Mouse (Mus musculus) liver, embryonic 14.5 days (tissue): ENCODE data around the gene Slc26a8. TPM values are rescaled to one million over a fixed set of nuclear protein-coding genes. Genes with fewer than 3 reads are reported as not detected.

Experiments used
- ATAC-seq: fragments of 200-750 bp; cut with Nextera tagmentation; 2 replicates; pipeline ENCODE4 v1.8.0; 2017; ENCODE audit warnings: moderate number of reproducible peaks, mild to moderate bottlenecking, moderate library complexity; ENCODE audit not compliant: insufficient read depth
- DNase-seq, 3 experiments: peaks; one replicate each; pipeline ENCODE4 v3.0.0-alpha.2; 2012 to 2013; ENCODE audit warnings: low read depth in 3 of 3, low spot score in 3 of 3
- H3K27ac ChIP-seq: fragments of 300-500 bp; sonication (generic); 2 replicates; pipeline ENCODE4 v1.5.1; 2014; ENCODE audit warnings: moderate library complexity, mild to moderate bottlenecking, control low read depth, inconsistent platforms
- H3K27me3 ChIP-seq: fragments of 300-500 bp; sonication (generic); 2 replicates; pipeline ENCODE4 v1.6.1; 2014; ENCODE audit warnings: mild to moderate bottlenecking, low read length, moderate library complexity; ENCODE audit not compliant: control insufficient read depth, insufficient read depth
- H3K36me3 ChIP-seq: fragments of 300-500 bp; sonication (generic); replicated peaks from 2 replicates; pipeline ENCODE4 v1.6.1; 2014; ENCODE audit warnings: low read depth; ENCODE audit not compliant: control insufficient read depth, insufficient read depth
- H3K4me1 ChIP-seq, 2 experiments: fragments of 200-500 bp in 1 of 2; fragments of 300-500 bp in 1 of 2; sonication (generic) in 1 of 2; replicated peaks; 2 replicates each; pipeline ENCODE4 v1.6.1; 2012 to 2014; ENCODE audit warnings: antibody characterized with exemption in 1 of 2, inconsistent platforms in 1 of 2, low read length in 1 of 2; ENCODE audit not compliant: control insufficient read depth in 2 of 2, insufficient read depth in 2 of 2
- H3K4me2 ChIP-seq: fragments of 300-500 bp; sonication (generic); 2 replicates; pipeline ENCODE4 v1.6.1; 2014; ENCODE audit warnings: low read depth, mild to moderate bottlenecking, control low read depth, moderate library complexity
- H3K4me3 ChIP-seq, 2 experiments: fragments of 200-500 bp in 1 of 2; fragments of 300-500 bp in 1 of 2; sonication (generic) in 1 of 2; 2 replicates each; pipeline ENCODE4 v1.5.1; 2012 to 2014; ENCODE audit warnings: low read depth in 2 of 2, low read length in 2 of 2, mild to moderate bottlenecking in 2 of 2, control low read depth in 1 of 2, inconsistent platforms in 1 of 2, moderate library complexity in 1 of 2; ENCODE audit not compliant: insufficient read depth in 1 of 2
- H3K9ac ChIP-seq: fragments of 300-500 bp; sonication (generic); replicated peaks from 2 replicates; pipeline ENCODE4 v1.6.1; 2014; ENCODE audit warnings: mild to moderate bottlenecking, control low read depth, moderate library complexity
- H3K9me3 ChIP-seq: fragments of 300-500 bp; sonication (generic); 2 replicates; pipeline ENCODE4 v1.6.1; 2016; ENCODE audit warnings: low read length, mixed read lengths; ENCODE audit not compliant: control insufficient read depth
- CTCF ChIP-seq: IDR thresholded peaks from 2 replicates; pipeline ENCODE4 v1.5.1; 2016; ENCODE audit warnings: antibody characterized with exemption, low read depth, control low read depth
- EP300 ChIP-seq: IDR thresholded peaks from 2 replicates; pipeline ENCODE4 v1.6.1; 2016; ENCODE audit warnings: antibody characterized with exemption, low read depth
- WGBS: fragments of 180-500 bp; shearing (Covaris S2); extraction: QIAGEN DNeasy Blood & Tissue Kit; methylation state at CpG from one replicate; pipeline ENCODE4 v1.1.7; 2014; ENCODE audit not compliant: insufficient replicate concordance; 5-methylcytosine and 5-hydroxymethylcytosine counted together
- polyA plus RNA-seq, 2 experiments: library from polyadenylated mRNA; depleted of rRNA in 1 of 2; stranded (reverse) in 1 of 2; unstranded in 1 of 2; fragments of >200 nt; fragmentation: Nextera tagmentation in 1 of 2; extraction: Ambion mirVana in 1 of 2; gene quantifications; 2 replicates each; pipeline versions ENCODE4 v1.2.1 to v1.2.3; 2012 to 2014

The Slc26a8 gene
- polyA plus RNA-seq, 2 experiments = 0.11 to 0.35 TPM

DNA sequence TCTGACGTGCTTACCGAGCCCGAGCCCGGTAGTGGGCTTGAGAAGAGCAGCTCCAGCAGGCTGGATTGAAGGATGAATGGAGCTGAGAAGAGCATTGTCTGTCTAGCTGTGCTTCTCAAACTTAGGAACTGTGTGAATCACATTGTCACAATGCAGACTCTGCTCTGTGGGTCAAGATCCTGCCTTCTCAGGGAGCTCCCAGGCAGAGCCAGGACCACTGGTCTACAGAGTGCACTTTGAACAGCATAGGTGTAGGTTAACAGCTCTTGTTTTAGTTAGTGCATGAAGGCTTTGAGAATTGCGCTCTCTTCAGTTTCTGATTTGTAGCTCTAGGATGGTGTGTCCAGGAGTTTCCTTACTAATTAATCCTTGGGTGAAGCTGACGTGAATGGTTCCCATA, 21.2 kb upstream of the Slc26a8 start:
- Histone ChIP-seq H3K27me3 (no peaks in the 10 kb centered on the region), H3K9ac (no peak overlapping the region), H3K4me1 (peaks cover 0 to 18% of the 10 kb centered on the region in 2 experiments; a peak in 2 of 4 replicates), H3K36me3 (peaks cover 22% of the 10 kb centered on the region), H3K4me3 (no peak overlapping the region), H3K27ac (no peak overlapping the region), H3K4me2 (no peak overlapping the region), H3K9me3 (no peaks in the 10 kb centered on the region)
- ATAC-seq = no peak
- WGBS = 81% methylated on average over 6 of the region's 6 CpGs
- no peak for DNase-seq
- TF ChIP-seq EP300 = no peak
- TF ChIP-seq CTCF = no peak

GRCm38 (mm10) chr17:28710291-28710688, 20.3 kb upstream of the Slc26a8 start:
- ATAC-seq = no peak
- H3K27ac ChIP-seq = no peak overlapping the region
- peaks cover 17% of the 10 kb centered on the region for H3K36me3 ChIP-seq
- H3K27me3 ChIP-seq = no peaks in the 10 kb centered on the region
- H3K9ac ChIP-seq = no peak overlapping the region
- DNase-seq = no peak
- H3K4me2 ChIP-seq = no peak overlapping the region
- 85% methylated on average over 8 of the region's 8 CpGs for WGBS
- TF ChIP-seq CTCF (no peak), EP300 (no peak)
- no peak overlapping the region for H3K4me3 ChIP-seq
- no peaks in the 10 kb centered on the region for H3K9me3 ChIP-seq
- H3K4me1 ChIP-seq = peaks cover 0 to 18% of the 10 kb centered on the region in 2 experiments; a peak in 2 of 4 replicates

DNA sequence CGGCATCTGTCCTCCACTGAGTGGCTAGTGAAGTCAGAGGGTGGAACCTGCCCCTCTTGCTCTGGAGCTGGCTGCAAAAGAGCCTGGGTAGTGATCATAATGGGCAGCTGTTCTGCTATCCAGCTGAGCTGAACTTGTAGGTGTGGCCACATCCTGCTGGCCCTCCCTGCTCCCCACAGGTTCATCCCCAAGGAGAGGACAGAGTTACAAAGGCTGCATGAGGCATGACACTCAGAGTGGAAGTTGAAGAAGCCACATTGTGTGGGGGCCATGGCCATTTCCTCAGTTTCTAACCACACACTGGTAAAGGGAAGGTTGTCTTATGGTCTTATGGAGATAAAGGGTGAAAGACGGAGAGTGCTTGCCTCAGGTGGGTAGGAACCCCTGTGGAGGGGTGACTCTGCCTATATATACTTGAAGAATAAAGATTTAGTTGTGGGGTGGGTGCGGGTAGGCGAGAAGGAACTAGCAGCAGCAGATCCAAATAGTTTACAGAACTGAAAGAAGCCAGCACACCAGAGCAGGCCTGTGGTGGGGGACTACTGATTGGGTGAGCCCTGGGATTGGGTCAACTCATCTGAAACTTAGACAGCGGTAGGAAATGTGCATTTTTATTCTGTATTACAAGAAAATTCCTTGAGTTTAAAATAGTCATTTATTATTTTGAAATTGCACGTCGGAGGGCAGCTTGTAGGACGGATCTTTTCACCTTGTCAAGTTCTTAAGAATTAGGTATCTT, 19.7 kb upstream of the Slc26a8 start:
- Histone ChIP-seq H3K4me3 (no peak overlapping the region), H3K9me3 (no peaks in the 10 kb centered on the region), H3K4me2 (no peak overlapping the region), H3K27ac (no peak overlapping the region), H3K4me1 (peaks cover 0 to 18% of the 10 kb centered on the region in 2 experiments; a peak in 2 of 4 replicates), H3K27me3 (no peaks in the 10 kb centered on the region), H3K36me3 (peaks cover 18% of the 10 kb centered on the region), H3K9ac (no peak overlapping the region)
- DNase-seq (no peak), ATAC-seq (no peak; the same call in 1 of the 2 replicates)
- no peak for TF ChIP-seq EP300
- no peak for TF ChIP-seq CTCF
- 52% methylated on average over 8 of the region's 8 CpGs for WGBS

GRCm38 (mm10) chr17:28708989-28709388, 19.0 kb upstream of the Slc26a8 start:
- TF ChIP-seq CTCF (no peak), EP300 (no peak)
- peaks cover 11% of the 10 kb centered on the region for H3K36me3 ChIP-seq
- peaks cover 0 to 18% of the 10 kb centered on the region in 2 experiments; a peak in 2 of 4 replicates for H3K4me1 ChIP-seq
- no peak for ATAC-seq
- H3K27ac ChIP-seq = no peak overlapping the region
- no peak overlapping the region for H3K4me3 ChIP-seq
- H3K9me3 ChIP-seq = no peaks in the 10 kb centered on the region
- 12% methylated on average over 2 of the region's 2 CpGs for WGBS
- 0 out of 2 replicates have a peak overlapping the region, but pooled peaks have one; percentile 9 for H3K9ac ChIP-seq
- DNase-seq = no peak
- H3K27me3 ChIP-seq = no peaks in the 10 kb centered on the region
- H3K4me2 ChIP-seq = no peak overlapping the region

- TF ChIP-seq EP300 (no peak), CTCF (no peak)
- H3K9me3 ChIP-seq = no peaks in the 10 kb centered on the region
- peaks cover 6% of the 10 kb centered on the region for H3K36me3 ChIP-seq
- H3K9ac ChIP-seq = no peak overlapping the region
- H3K27ac ChIP-seq = no peak overlapping the region
- DNase-seq = no peak
- no peak overlapping the region for H3K4me2 ChIP-seq
- ATAC-seq = no peak
- no peaks in the 10 kb centered on the region for H3K27me3 ChIP-seq
- no peak overlapping the region for H3K4me3 ChIP-seq
- H3K4me1 ChIP-seq = peaks cover 0 to 18% of the 10 kb centered on the region in 2 experiments; a peak in 2 of 4 replicates
- 62% methylated on average over 2 of the region's 2 CpGs for whole genome bisulfite sequencing
Observed at GRCm38 (mm10) chr17:28707816-28708215, 17.8 kb upstream of the Slc26a8 start.
